Mouse (Mus musculus): ENCODE measurements around the gene Pld6.

DNA sequence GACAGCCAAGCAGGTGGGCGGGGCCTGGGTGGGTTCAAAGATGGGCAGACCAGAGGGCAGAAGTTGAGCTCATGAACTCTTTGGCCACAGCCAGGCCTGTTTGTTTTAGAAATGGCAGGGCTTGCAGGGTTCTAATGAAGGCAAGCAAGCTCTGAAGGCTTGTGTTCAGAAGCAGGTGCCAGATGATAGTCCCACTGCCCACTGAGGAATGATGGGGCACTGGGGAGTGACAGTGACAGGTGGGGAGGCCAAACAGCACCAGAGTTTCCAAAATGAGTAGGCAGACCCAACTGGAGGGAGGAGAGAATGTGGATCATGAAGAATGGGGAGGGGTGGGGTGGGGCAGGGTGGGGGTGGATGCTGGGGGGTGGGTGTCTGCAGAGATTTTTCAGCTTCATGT lies 17.8 kb upstream of the Pld6 start:
- TF ChIP-seq EP300 (IDR thresholded peaks at IDR 0.05) = no peak
- no peak for TF ChIP-seq CTCF (IDR thresholded peaks at IDR 0.05)
